Mouse (Mus musculus) thymus, postnatal 14 days (tissue): ENCODE measurements around the gene Patl1.
"Not testable (repeated sequence)": the region's sequence is repeated elsewhere in the genome, so short reads cannot be mapped to it uniquely, and the experiment has no call there.

Experiments used
- DNase-seq: peaks from one replicate; pipeline ENCODE4 v3.0.0; 2021

Gene Patl1

GRCm38 (mm10) chr19:11969155-11970050, 57.2 kb downstream of the Patl1 start:
- no peak for DNase-seq

GRCm38 (mm10) chr19:11973511-11974222, 61.5 kb downstream of the Patl1 start:
- no peak for DNase-seq

- DNase-seq: no peak
Measured at GRCm38 (mm10) chr19:11974223-11974540, 62.0 kb downstream of the Patl1 start.

GRCm38 (mm10) chr19:11975683-11976082, 63.5 kb downstream of the Patl1 start:
- DNase-seq: no peak

GRCm38 (mm10) chr19:11977363-11977762, 65.2 kb downstream of the Patl1 start:
- DNase-seq: no peak

GRCm38 (mm10) chr19:11980471-11980870, 68.3 kb downstream of the Patl1 start:
- DNase-seq: no peak

GRCm38 (mm10) chr19:11984614-11985013, 72.4 kb downstream of the Patl1 start:
- DNase-seq: not testable (repeated sequence)

GRCm38 (mm10) chr19:11987841-11988240, 75.6 kb downstream of the Patl1 start:
- DNase-seq: no peak

GRCm38 (mm10) chr19:11989334-11989733, 77.1 kb downstream of the Patl1 start:
- DNase-seq: no peak

- no peak for DNase-seq
Measured at GRCm38 (mm10) chr19:11992034-11992433, 79.8 kb downstream of the Patl1 start.

GRCm38 (mm10) chr19:11992441-11993029, 80.3 kb downstream of the Patl1 start:
- no peak for DNase-seq
